Mouse (Mus musculus) retina, postnatal 7 days (tissue): ENCODE measurements at regions not wholly inside any gene's neighbourhood (a gene's known extent, or its start where the extent isn't known, plus 50 kb on each side); places are given as distances from the start of the nearest gene placed in this dataset.

ENCODE experiments used
- DNase-seq: peaks from one replicate; pipeline ENCODE4 v3.0.0-alpha.2; 2012; ENCODE audit warnings: low read depth, low spot score

DNA sequence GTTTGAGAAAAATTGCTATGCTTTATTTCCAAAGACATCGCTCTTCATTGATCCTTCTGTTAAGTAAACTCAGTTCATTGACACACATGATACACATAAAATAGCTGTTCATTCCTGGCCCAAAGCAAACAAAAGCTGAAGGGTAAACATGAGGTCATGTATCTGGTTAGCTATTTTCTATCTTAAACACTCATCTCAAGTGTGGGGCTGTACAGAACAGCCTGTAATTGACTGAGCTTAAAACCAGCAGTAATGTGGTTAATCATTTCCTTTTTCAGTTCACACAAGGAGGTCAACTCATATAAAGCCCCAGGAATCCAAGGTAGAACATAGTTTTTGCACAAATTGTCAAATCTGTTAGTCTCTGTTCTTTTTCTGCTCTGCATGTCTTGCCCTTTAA lies 94.5 kb downstream of the Cldn17 start:
- no peak for DNase-seq

DNA sequence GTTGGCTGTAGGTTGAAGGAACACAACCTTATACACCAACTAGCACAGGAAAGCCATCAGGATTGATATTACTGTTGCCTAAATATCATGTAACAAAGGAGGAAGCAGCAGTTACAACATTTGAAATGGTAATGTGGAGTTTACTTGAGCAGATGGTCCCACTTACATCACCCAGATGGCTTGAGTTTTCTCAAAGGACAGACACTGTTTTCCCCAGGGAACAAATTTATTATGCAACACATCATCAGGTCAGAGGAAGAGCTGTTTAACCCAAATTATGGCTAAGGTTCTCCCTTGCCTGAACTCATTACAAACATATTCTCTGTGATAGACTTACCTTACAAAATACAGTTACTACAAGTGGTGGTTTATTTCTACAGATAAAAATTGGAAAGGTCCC lies 98.6 kb downstream of the Cldn17 start:
- no peak for DNase-seq

DNA sequence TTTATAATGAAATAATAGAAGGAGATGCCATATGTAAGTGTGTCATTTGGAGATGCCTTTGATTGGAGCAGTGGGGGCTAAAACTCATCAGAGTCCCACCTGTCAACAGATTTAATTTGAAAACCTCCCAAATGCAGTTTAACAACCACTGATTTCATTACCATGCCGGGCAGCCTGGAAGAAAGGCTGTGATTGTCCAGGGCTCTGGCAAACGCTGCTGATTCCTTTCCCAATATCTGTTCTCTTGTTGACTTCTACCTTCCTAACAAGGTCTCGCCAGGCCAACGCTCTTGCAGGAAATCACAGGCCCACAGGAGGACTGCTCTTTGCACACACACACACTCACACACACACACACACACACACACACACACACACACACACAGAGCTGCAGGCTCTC lies 102.4 kb downstream of the Cldn17 start:
- DNase-seq, result no peak

DNA sequence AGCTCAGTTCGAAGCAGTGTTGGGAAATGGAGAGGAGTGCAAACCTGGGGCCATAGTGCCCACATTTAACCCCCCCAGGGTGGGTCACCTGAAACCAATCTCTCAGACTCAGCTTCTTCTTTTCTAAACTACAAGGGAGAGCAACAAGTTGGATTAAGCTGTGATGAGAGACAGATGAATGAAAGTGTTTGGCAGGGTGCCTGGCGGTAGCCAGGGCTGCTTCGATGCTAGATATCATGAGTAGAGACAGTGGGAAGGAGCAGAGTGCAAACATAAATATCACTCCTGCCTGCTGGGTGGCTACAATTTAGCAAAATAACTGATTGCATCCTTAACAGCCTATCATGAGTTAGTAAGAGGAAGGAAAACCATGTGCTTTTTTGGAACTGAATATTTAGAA lies 106.9 kb downstream of the Cldn17 start:
- DNase-seq, result no peak

DNA sequence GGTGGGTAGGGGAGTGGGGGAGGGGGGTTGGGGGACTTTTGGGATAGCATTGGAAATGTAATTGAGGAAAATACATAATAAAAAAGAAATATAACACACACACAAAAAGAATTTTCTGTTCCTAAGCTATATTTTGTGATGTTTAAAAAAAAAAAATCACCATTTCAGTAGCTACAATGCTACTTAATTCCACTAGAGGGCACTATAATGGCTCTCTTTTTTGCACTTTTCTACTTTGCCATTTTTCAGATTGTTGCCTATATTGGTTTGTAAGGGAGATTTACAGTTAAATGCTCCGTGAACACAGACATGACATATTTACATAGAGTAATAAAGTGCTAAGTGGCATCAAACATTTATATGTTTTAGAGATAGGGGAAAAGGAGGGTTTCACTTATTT lies 102.7 kb upstream of the Grik1 start:
- DNase-seq, result no peak

DNA sequence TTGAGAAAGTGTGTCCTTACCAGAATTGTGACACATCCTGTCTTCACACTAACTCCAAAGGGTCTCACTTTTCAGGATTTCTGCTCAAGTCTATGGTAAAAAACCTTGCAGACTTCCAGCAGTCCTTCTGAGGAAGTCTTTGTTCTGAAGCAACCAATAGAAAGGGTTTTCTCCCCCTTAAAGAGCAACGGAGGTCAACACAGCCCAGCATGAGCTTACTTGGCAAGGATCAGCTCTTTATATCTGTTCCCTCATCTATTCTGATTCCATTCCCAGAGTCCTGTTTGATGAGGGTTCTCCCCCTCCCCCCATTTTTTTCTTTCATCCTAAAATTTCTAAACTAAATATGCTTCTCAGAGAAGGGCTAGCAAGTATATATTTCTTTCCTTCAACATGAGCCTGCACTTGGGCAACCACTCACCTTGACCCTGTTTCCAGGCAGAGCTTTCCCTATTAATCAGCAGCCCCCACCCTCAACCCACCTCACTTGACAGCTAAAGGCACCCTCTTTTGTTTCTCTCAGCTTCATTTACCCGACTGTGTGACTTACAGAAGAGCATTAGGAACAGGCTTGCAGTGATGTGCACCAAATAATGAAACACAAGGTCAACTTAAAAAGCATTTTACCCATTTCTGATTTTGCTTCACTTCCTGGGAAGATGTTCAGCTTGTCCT lies 91.7 kb upstream of the Grik1 start:
- no peak for DNase-seq

DNA sequence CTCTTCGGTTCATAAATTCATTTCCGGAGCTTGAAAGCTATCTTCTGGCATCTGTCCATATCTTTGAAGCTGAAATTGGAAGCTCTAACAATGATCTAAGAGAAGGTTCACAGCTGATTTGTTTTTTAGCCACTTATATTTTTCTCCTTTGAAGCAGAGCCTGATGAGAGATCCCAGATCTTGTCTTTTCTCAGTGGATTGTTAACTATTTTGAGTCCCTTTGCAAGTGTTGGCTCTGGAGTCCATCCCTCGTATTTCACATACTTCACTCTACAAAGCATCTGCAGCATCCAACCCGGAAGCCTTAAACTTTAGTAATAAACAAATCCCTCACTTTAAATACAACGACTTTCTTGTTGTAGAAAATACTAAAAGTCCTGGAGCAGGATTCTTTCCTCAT lies 85.6 kb upstream of the Grik1 start:
- DNase-seq, result no peak

DNA sequence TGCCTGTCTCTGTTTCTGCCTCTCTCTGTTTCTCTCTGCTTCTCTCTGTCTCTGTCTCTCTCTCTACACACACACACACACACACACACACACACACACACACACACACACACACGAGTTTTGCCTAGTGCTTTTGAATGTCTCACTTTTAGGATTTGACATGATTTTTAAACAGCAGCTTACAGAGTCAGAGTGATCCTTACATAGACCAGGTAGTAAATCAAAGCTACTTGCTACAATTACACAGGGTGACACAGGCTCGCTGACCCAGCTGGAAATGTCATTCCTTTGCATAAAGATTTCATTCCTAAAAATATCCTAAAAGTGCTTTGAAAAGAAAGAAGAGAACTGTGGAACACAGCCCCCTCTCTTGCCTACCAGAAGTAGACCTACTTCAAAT lies 84.5 kb upstream of the Grik1 start:
- DNase-seq, result no peak

DNA sequence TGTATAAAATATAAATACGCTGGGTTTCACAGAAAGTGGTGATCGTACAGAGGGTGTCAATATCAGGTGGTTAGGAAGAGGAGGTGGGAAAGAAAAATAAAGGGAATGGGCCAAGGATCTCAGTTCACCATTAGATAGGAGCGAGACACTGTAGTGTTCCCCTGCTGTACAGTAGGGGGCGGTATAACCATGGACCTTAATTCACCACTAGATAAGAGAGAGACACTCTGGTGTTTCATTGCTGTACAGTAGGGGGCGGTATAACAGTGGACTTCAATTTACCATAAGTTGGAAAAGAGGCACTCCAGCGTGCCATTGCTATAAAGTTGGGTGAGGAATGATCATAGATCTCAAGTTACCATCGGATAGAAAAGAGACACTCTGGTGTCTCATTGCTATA lies 82.0 kb upstream of the Grik1 start:
- DNase-seq, result peak; percentile 20

DNA sequence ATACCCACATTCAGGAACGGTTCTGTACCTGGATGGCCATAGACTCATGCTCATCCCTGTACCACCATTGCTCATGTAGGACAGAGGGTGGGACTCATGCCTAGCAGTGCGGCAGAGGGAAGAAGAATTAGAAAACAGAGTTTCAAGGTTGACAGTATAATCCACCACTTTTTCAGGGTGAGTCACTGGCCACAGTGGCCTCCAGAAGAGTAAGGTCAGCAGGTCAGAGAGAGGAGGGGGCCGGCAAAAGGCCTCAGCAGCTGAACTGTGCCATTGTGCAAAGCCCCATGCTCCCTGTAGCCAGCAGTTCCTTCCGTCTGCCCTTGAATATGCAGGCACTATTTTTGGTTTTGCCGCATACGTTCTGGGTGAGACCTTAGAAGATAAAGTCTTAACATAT lies 78.1 kb upstream of the Grik1 start:
- DNase-seq, result no peak

DNA sequence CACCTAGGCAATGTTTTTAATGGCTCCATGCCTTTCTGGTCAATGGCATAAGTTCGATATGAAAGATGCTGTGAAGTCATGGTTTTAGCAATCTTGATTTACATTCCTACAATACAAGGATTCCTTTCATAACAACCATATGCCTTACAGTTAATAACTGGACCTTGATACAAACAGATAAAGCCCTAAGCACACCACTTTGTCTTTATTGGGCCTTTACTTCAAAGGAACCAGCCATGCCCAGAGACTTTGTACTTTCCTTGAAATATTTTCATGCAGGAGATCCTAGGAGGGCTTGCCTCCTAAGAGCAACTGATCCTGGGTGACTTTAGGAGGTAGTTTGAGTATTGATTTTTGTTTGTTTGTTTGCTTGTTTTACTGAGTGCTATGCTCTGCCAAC lies 77.1 kb upstream of the Grik1 start:
- no peak for DNase-seq

DNA sequence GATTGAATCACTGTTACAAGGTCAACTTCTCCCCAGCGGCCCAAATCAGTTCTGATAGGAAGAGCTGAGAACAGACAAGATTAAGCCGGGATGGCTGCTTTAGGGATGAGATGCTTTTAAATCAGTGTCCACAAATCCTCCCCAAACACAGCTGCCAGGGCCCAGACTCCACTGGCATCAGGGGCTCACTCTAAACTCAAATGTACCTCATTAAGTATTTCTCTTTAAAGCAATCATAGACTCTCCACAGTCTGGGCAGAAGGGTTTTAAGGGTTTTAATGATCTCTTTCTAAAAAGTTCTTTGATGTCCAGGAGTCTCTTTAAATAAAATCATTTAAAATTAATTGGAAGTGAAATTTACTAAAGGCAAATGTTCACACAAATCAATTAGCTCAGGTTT lies 70.0 kb upstream of the Grik1 start:
- DNase-seq, result no peak
